Mouse (Mus musculus) liver, postnatal 0 days (tissue): ENCODE results near the gene Wwox.

ENCODE experiments used
- CTCF ChIP-seq: sonication (generic); IDR thresholded peaks from 2 replicates; pipeline ENCODE4 v1.5.1; 2016; ENCODE audit warnings: antibody characterized with exemption, low read depth
- EP300 ChIP-seq: IDR thresholded peaks from 2 replicates; pipeline ENCODE4 v1.6.1; 2016; ENCODE audit warnings: antibody characterized with exemption, low read depth, mild to moderate bottlenecking

GRCm38 (mm10) chr8:114514692-114515091 lies 75.2 kb downstream of the Wwox start:
- TF ChIP-seq CTCF: no peak
- no peak for TF ChIP-seq EP300
